Mouse (Mus musculus): ENCODE measurements at regions not wholly inside any gene's neighbourhood (a gene's known extent, or its start where the extent isn't known, plus 50 kb on each side); places are given as distances from the start of the nearest gene placed in this dataset.

- Histone ChIP-seq H3K9me3 (replicated peaks; ENCODE audit: insufficient read depth, low read length) (no peaks in the 10 kb centered on the region), H3K79me2 (ENCODE audit: control insufficient read depth, insufficient read depth, low read length, poor library complexity) (no peaks in the 10 kb centered on the region), H3K4me1 (ENCODE audit: control insufficient read depth in 1 of 2, insufficient read depth in 2 of 2, low read length in 2 of 2) (no peaks in the 10 kb centered on the region), H3K9ac (ENCODE audit: control insufficient read depth, low read depth, low read length, poor library complexity, severe bottlenecking) (no peak overlapping the region), H3K27ac (ENCODE audit: control insufficient read depth, low read depth, low read length) (no peak overlapping the region), H3K4me3 (ENCODE audit: control insufficient read depth in 1 of 2, insufficient read depth in 1 of 2, low read depth in 2 of 2, low read length in 2 of 2) (no peak overlapping the region), H3K27me3 (ENCODE audit: control insufficient read depth in 1 of 2, insufficient read depth in 2 of 2, low read length in 2 of 2) (no peaks in the 10 kb centered on the region), H3K36me3 (ENCODE audit: control insufficient read depth in 1 of 2, insufficient read depth in 2 of 2, low read length in 2 of 2) (no peaks in the 10 kb centered on the region)
- DNase-seq (ENCODE audit: low read depth, low spot score), result no peak
- no peak for TF ChIP-seq NELFE (IDR thresholded peaks at IDR 0.05; ENCODE audit: low read depth, low read length)
- no peak for TF ChIP-seq TAL1 (IDR thresholded peaks at IDR 0.05; ENCODE audit: low read length)
- TF ChIP-seq USF1 (IDR thresholded peaks at IDR 0.05; ENCODE audit: low read depth, low read length), result no peak
- TF ChIP-seq POLR2AphosphoS5 (IDR thresholded peaks at IDR 0.05; ENCODE audit: borderline replicate concordance, low read depth, low read length), result no peak
- no peak for TF ChIP-seq E2F4 (IDR thresholded peaks at IDR 0.05; ENCODE audit: borderline replicate concordance, low read depth, low read length)
- TF ChIP-seq MYC (IDR thresholded peaks at IDR 0.05; ENCODE audit: low read depth, low read length), result no peak
Measured at GRCm38 (mm10) chr12:24383016-24383415, 115.1 kb upstream of the Taf1b start.

GRCm38 (mm10) chr12:24424958-24425357, 73.2 kb upstream of the Taf1b start:
- no peak for TF ChIP-seq MAFK (IDR thresholded peaks at IDR 0.05; ENCODE audit: borderline replicate concordance, low read depth, low read length)
- peak; percentile 97 for TF ChIP-seq SIN3A (IDR thresholded peaks at IDR 0.05; ENCODE audit: low read length)
- Histone ChIP-seq H3K27ac (ENCODE audit: control insufficient read depth, low read depth, low read length) (no peak overlapping the region), H3K79me2 (ENCODE audit: control insufficient read depth, insufficient read depth, low read length, poor library complexity) (no peaks in the 10 kb centered on the region), H3K4me1 (ENCODE audit: control insufficient read depth in 1 of 2, insufficient read depth in 2 of 2, low read length in 2 of 2) (no peaks in the 10 kb centered on the region), H3K36me3 (ENCODE audit: control insufficient read depth in 1 of 2, insufficient read depth in 2 of 2, low read length in 2 of 2) (no peaks in the 10 kb centered on the region), H3K9ac (ENCODE audit: control insufficient read depth, low read depth, low read length, poor library complexity, severe bottlenecking) (no peak overlapping the region), H3K4me3 (ENCODE audit: control insufficient read depth in 1 of 2, insufficient read depth in 1 of 2, low read depth in 2 of 2, low read length in 2 of 2) (no peak overlapping the region), H3K9me3 (replicated peaks; ENCODE audit: insufficient read depth, low read length) (no peaks in the 10 kb centered on the region), H3K27me3 (ENCODE audit: control insufficient read depth in 1 of 2, insufficient read depth in 2 of 2, low read length in 2 of 2) (no peaks in the 10 kb centered on the region)
- peak; percentile 59 for DNase-seq (ENCODE audit: low read depth, low spot score)

Data from MEL (cell line).